Mouse (Mus musculus): ENCODE measurements around the gene Ggta1.

DNA sequence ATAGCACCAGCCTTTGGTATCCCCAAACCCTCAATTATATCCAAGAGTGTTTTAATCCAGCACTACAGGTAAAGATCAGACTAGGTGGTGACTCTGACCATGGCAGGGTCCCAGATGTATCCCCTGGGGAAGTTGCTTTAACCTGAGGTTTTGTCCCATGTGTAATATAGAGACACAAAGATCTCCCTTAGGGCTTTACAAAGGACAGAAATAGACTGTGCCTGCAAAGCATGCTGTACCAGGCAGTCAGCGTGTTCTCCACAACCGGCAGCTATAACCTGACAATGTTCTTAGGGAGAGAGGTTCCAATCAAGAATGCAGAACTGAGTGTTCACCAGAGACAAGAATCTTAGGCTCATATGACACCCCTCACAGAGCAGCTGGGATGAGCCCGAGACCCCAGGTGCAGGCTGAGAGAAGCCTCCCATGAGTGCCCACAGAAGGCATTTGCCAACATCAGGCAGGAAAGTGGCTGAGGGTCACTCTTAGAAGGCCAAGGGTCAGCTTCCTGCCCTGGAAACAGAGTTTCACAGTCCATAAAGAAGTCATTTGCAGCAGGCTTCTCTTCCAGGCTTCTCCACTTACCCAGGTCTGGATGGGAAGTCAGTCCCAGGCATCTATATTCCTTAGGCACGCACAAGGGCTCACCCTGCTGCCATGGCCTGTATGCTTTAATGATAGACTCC, 34.3 kb downstream of the Ggta1 start:
- TF ChIP-seq CTCF (IDR thresholded peaks at IDR 0.05; ENCODE audit: low read depth) (no peak), EP300 (IDR thresholded peaks at IDR 0.05; ENCODE audit: low read depth) (no peak)
